ENCODE assay signal across 17 mouse cellular contexts in genomic region chr12:55452839-55453238, GRCm38 (mm10). TPM values are rescaled to one million over a fixed set of nuclear protein-coding genes. Genes with fewer than 3 reads are reported as not detected.
DNase-seq lines count a peak whose midpoint lies in the region; ATAC-seq and TF ChIP-seq lines count a peak whose summit lies in the region.
"Had no signal": no experiment of that assay in that cellular context is flagged by ENCODE, and none has a peak within 500 bp of the region (broad histone marks: within the 10 kb centered on the region; RNA-seq: fewer than 3 reads in every experiment).

No protein-coding gene starts in this region.

- intact Hi-C loops in heart, postnatal 10 days (cut with DNase I), result no loop called here

- no peak overlapping the region for H3K4me3 ChIP-seq in heart, embryonic 11.5 days (ENCODE audit: low read depth, low read length)
- no peak overlapping the region for H3K4me3 ChIP-seq in layer of hippocampus, adult 2 months
- no peak overlapping the region for H3K4me3 ChIP-seq in brown adipose tissue, adult 24 weeks (ENCODE audit: insufficient read depth, low read depth, low read length)
- H3K4me3 ChIP-seq in limb, embryonic 14.5 days (replicated peaks; ENCODE audit: low read length), result no peak overlapping the region
- H3K4me3 ChIP-seq: erythroblast, embryonic 14.5 days had no signal

- H3K4me2 ChIP-seq in heart, embryonic 11.5 days, result no peak overlapping the region
- no peak overlapping the region for H3K4me2 ChIP-seq in limb, embryonic 14.5 days (replicated peaks; ENCODE audit: low read depth, low read length, severe bottlenecking)
- H3K4me2 ChIP-seq: hindbrain, embryonic 14.5 days had no signal

- H3K9ac ChIP-seq in heart, embryonic 11.5 days (ENCODE audit: low read depth, low read length), result no peak overlapping the region
- H3K9ac ChIP-seq in limb, embryonic 14.5 days (ENCODE audit: low read depth, low read length, severe bottlenecking), result no peak overlapping the region
- H3K9ac ChIP-seq: hindbrain, embryonic 14.5 days had no signal

- no peaks in the 10 kb centered on the region for H3K9me3 ChIP-seq in heart, embryonic 11.5 days (replicated peaks; ENCODE audit: control insufficient read depth, low read length)
- H3K9me3 ChIP-seq in limb, embryonic 14.5 days (ENCODE audit: control insufficient read depth, low read length), result no peaks in the 10 kb centered on the region

- ATAC-seq in heart, embryonic 11.5 days (replicated peaks; ENCODE audit: insufficient number of reproducible peaks, low FRiP score, low TSS enrichment), result no peak
- ATAC-seq in limb, embryonic 14.5 days (ENCODE audit: low FRiP score, low read depth), result no peak
- ATAC-seq in CD4-positive, CD25-positive, alpha-beta regulatory T cell, adult 4 months, result no peak
- ATAC-seq: Patski had no signal

- H3K4me1 ChIP-seq in heart, embryonic 11.5 days (ENCODE audit: control insufficient read depth, insufficient read depth, low read length), result peaks cover 11% of the 10 kb centered on the region; the same call in 1 of the 2 replicates
- H3K4me1 ChIP-seq in brown adipose tissue, adult 24 weeks (ENCODE audit: control insufficient read depth, insufficient read depth, insufficient read length, low read length), result peaks cover 5% of the 10 kb centered on the region
- peaks cover 18% of the 10 kb centered on the region for H3K4me1 ChIP-seq in limb, embryonic 14.5 days (ENCODE audit: control insufficient read depth, insufficient read depth, low read length)

- H3K27me3 ChIP-seq in heart, embryonic 11.5 days (ENCODE audit: control insufficient read depth, insufficient read depth, low read length), result no peaks in the 10 kb centered on the region
- H3K27me3 ChIP-seq in limb, embryonic 14.5 days (ENCODE audit: control insufficient read depth, insufficient read depth, low read length), result no peaks in the 10 kb centered on the region
- H3K27me3 ChIP-seq: Patski had no signal

- H3K27ac ChIP-seq in heart, embryonic 11.5 days (ENCODE audit: low read depth, low read length), result peak overlapping the region; percentile 57; the same call in 1 of the 2 replicates
- 0 out of 2 replicates have a peak overlapping the region, but pooled peaks have one; percentile 10 for H3K27ac ChIP-seq in layer of hippocampus, adult 2 months
- peak overlapping the region; percentile 5; the same call in 1 of the 2 replicates for H3K27ac ChIP-seq in brown adipose tissue, adult 24 weeks (replicated peaks; ENCODE audit: low read depth, low read length)
- H3K27ac ChIP-seq in limb, embryonic 14.5 days (replicated peaks; ENCODE audit: low read depth, low read length), result peak overlapping the region; percentile 45; the same call in 1 of the 2 replicates
- H3K27ac ChIP-seq: hindbrain, embryonic 14.5 days had no signal

- TF ChIP-seq POLR2A in limb, embryonic 14.5 days (IDR thresholded peaks at IDR 0.05; ENCODE audit: borderline replicate concordance, extremely low read depth, insufficient read depth, insufficient read length), result no peak

- DNase-seq in heart, postnatal 10 days, result no peak
- DNase-seq in layer of hippocampus, adult 2 months (ENCODE audit: low spot score in 2 of 2), result no peak
- DNase-seq in layer of hippocampus, adult 8-10 months (ENCODE audit: low spot score in 2 of 2), result no peak
- DNase-seq in limb, embryonic 14.5 days (ENCODE audit: low spot score), result no peak
- DNase-seq in cerebellum, postnatal 36 days, result no peak
- DNase-seq: adrenal gland, postnatal 10 days; B cell, adult 2 months; cerebellum, adult 11 months; gastrocnemius, postnatal 10 days; lung, adult 2 months; thymus, postnatal 36 days had no signal

- no peaks in the 10 kb centered on the region for H3K36me3 ChIP-seq in heart, embryonic 11.5 days (ENCODE audit: control insufficient read depth, insufficient read depth, low read length)
- no peaks in the 10 kb centered on the region for H3K36me3 ChIP-seq in limb, embryonic 14.5 days (ENCODE audit: control insufficient read depth, insufficient read depth, low read length)

- 45% methylated on average over 5 of the region's 5 CpGs for WGBS in heart, embryonic 11.5 days (ENCODE audit: insufficient replicate concordance)
- WGBS in limb, embryonic 14.5 days, result 43% methylated on average over 5 of the region's 5 CpGs

- no peak for TF ChIP-seq CTCF in layer of hippocampus, adult 2 months (conservative IDR thresholded peaks at IDR 0.05)

RNA-seq across cellular contexts. Expression of gene Nfkbia, which starts 39.6 kb away (rescaled TPM):
- polyA plus RNA-seq in heart, embryonic 11.5 days (2014; fragmentation: Nextera tagmentation; extraction: Ambion mirVana), result 42.6 and 52.2 TPM in 2 replicates
- total RNA-seq in heart, postnatal 10 days (2021), result 10 to 100 TPM; 45.7 to 65.3 TPM
- 10 to 100 TPM; 28.1 to 42.5 TPM for total RNA-seq in layer of hippocampus, adult 2 months (2021)
- total RNA-seq in layer of hippocampus, adult 8-10 months (2022), result 10 to 100 TPM; 23.8 to 46.1 (median 33.3) TPM
- 29.4 and 35.2 TPM in 2 replicates for polyA plus RNA-seq in brown adipose tissue, adult 24 weeks (2012; ENCODE audit: insufficient read depth, insufficient read length, missing spikeins)
- 76.0 and 110 TPM in 2 replicates for polyA plus RNA-seq in limb, embryonic 14.5 days (2012; rRNA removed)
- polyA plus RNA-seq in limb, embryonic 14.5 days (2014; fragmentation: Nextera tagmentation; extraction: Ambion mirVana), result 111 and 123 TPM in 2 replicates
- polyA plus RNA-seq in CD4-positive, CD25-positive, alpha-beta regulatory T cell, adult 4 months (2017; shearing (Covaris generic)), result 100 to 1,000 TPM; 643 to 660 TPM

Comparison
In these comparisons a context has a peak if more than half of its experiments do, and no peak if none do; other contexts are left out.
1. H3K27ac ChIP-seq: peak in every context shown above with its lines; median percentile 57 in heart, embryonic 11.5 days; 45 in limb, embryonic 14.5 days; 10 in layer of hippocampus, adult 2 months; 5 in brown adipose tissue, adult 24 weeks.
2. RNA of gene Nfkbia, which starts 39.6 kb away (polyA plus RNA-seq): 643 to 660 TPM in CD4-positive, CD25-positive, alpha-beta regulatory T cell, adult 4 months; 76.0 to 123 TPM in limb, embryonic 14.5 days, 42.6 to 52.2 TPM in heart, embryonic 11.5 days and 29.4 to 35.2 TPM in brown adipose tissue, adult 24 weeks; every median in the first group is over 4 times any median in the second.